Mouse (Mus musculus): ENCODE measurements at regions not wholly inside any gene's neighbourhood (a gene's known extent, or its start where the extent isn't known, plus 50 kb on each side); places are given as distances from the start of the nearest gene placed in this dataset.

DNA sequence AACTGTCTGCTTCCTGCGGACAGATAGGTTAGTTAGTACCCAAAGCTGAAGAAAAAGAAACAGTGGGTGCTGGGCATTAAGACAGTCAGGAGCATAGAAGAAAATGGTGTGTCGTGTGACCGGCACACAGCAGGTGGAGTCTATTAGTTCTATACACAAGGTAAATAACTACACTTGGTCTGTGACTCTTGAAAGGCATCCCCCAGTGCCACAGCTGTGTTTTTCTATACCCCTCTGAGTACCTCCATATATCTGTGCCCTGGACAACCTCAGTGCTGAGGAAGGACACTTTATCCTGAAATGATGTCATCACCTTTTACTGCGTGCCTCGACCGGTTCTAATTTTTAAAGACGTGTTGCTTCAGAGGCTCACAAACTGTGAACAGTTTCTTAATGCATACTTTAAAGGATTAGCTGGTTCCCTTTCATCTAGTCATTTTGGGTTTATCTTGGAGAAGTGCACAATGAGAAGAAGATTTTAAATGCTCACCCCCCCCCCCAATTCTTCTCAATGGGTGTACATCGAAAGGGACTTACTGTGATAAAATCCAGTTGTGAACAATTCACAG, 666.1 kb downstream of the Pkhd1 start:
- no peak for DNase-seq

GRCm38 (mm10) chr1:19973364-19973763, 644.5 kb downstream of the Pkhd1 start:
- DNase-seq, result no peak

GRCm38 (mm10) chr1:19973981-19974380, 643.9 kb downstream of the Pkhd1 start:
- DNase-seq, result no peak

DNA sequence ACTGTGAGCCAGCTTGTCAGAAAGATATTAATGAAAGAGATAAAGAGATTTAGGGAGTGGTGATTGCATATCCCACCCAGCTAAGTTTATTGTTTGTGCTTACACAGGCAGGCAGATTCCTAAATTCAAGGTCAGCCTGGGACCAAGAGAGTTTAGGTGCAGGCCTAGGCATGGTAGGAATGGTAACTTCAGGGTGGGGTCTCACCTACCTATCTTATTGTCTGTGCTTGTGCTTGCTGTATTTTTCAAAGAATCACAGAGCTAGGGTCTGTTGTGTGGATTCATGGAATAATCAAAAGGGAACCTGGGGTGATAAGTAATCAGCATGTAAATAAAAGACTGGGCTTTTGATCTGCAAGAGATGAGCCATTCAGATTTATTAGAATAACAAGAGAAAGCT, 642.4 kb downstream of the Pkhd1 start:
- no peak for DNase-seq

DNA sequence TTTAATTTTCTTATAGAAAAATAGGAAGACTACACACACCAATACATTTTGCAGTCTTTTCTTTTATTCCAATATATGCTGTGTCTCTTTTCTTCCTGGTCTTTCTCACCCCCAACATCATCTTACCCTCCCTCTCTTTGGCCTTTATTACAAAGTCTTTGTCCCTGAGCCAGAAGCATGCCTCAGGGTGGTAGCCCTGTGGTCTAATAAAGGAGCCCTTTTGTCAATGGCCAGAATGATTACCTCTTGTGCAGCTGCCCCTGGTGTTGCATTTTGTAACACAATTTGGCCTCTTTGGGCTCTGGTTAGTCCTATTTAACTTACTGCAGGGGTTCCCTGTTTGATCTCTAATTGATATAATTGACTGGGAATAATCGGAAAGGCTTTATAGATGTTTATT, 636.7 kb downstream of the Pkhd1 start:
- DNase-seq, result no peak

- DNase-seq, result no peak
Measured at GRCm38 (mm10) chr1:19982791-19983190, 635.1 kb downstream of the Pkhd1 start.

DNA sequence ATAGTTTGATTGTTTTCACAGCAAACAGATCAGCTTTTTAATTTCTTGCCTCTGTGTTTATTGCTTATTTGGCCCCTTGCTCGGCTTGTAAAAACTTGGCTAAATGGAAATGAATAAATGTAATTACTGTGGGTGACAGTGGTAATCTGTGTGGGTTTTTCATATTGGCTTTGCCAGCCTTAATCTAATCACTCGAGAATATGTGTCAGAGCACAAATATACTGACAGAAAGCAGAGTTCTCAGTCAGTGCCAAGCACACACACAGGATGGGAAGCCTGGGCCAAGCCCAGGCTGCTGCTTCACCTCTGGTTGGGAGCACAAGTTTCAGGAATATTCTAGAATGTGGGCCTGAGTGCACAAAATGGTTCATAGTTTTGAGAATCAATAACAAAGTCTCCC, 634.4 kb downstream of the Pkhd1 start:
- no peak for DNase-seq

- DNase-seq, result no peak
Measured at GRCm38 (mm10) chr1:19989921-19990320, 627.9 kb downstream of the Pkhd1 start.
